Mouse (Mus musculus) C2C12 (cell line): ENCODE measurements at regions not wholly inside any gene's neighbourhood (a gene's known extent, or its start where the extent isn't known, plus 50 kb on each side); places are given as distances from the start of the nearest gene placed in this dataset.

Experiments used
- CEBPB ChIP-seq: IDR thresholded peaks from one replicate; pipeline ENCODE4 v1.6.1; 2011; ENCODE audit warnings: low read depth, mild to moderate bottlenecking, control low read depth, moderate library complexity
- CTCF ChIP-seq: IDR thresholded peaks from one replicate; pipeline ENCODE4 v1.5.1; 2011; ENCODE audit not compliant: control insufficient read depth, insufficient read depth, insufficient read length

DNA sequence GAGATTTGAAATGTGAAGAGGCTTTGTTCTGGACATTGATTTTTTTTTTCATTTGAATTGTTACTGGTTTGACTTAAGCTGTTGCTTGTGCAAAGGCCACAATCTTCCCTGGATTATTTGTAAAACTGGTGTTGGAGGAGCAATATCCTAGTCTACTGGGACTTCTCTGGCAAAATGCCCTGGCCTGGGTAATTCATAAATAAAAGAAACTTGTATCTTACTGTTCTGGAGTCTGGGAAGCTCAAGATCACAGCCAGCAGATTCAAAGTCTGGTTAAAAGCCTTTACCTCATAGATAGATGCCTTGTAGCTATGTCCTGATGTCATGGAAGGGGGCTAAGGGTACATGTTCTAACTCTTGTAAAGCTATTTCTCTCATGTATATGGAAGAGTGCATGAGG is 177.7 kb upstream of the Cited2 start:
- no peak for TF ChIP-seq CEBPB
- no peak for TF ChIP-seq CTCF
